Mouse (Mus musculus) embryonic facial prominence, embryonic 10.5 days (tissue): Measurements from ENCODE around the gene Slc35e3. TPM values are rescaled to one million over a fixed set of nuclear protein-coding genes. Genes with fewer than 3 reads are reported as not detected.

Experiments
- DNase-seq: peaks from one replicate; pipeline ENCODE4 v3.0.0-alpha.2; 2017; ENCODE audit warnings: low spot score
- H3K27ac ChIP-seq: fragments of 300-500 bp; sonication (generic); replicated peaks from 2 replicates; pipeline ENCODE4 v1.5.1; 2016; ENCODE audit warnings: mild to moderate bottlenecking
- H3K27me3 ChIP-seq: fragments of 300-500 bp; sonication (generic); replicated peaks from 2 replicates; pipeline ENCODE4 v1.6.1; 2016; ENCODE audit warnings: low read depth, mild to moderate bottlenecking; ENCODE audit not compliant: poor library complexity, severe bottlenecking
- H3K36me3 ChIP-seq: fragments of 300-500 bp; sonication (generic); replicated peaks from 2 replicates; pipeline ENCODE4 v1.6.1; 2016; ENCODE audit warnings: mild to moderate bottlenecking, moderate library complexity
- H3K4me1 ChIP-seq: fragments of 300-500 bp; sonication (generic); 2 replicates; pipeline ENCODE4 v1.6.1; 2016
- H3K4me3 ChIP-seq: fragments of 300-500 bp; sonication (generic); 2 replicates; pipeline ENCODE4 v1.5.1; 2016; ENCODE audit warnings: mild to moderate bottlenecking, moderate library complexity
- H3K9me3 ChIP-seq: fragments of 300-500 bp; sonication (generic); 2 replicates; pipeline ENCODE4 v1.6.1; 2016; ENCODE audit warnings: mild to moderate bottlenecking
- WGBS: fragments of 180-500 bp; shearing (Covaris S2); methylation state at CpG from one replicate; pipeline ENCODE4 v1.1.7; 2016; 5-methylcytosine and 5-hydroxymethylcytosine counted together
- polyA plus RNA-seq: library from polyadenylated mRNA; unstranded; fragments of >200 nt; fragmentation: Nextera tagmentation; extraction: Ambion mirVana; gene quantifications from 2 replicates; pipeline ENCODE4 v1.2.1, GENCODE M21; 2016

Slc35e3 gene
- polyA plus RNA-seq, 1 experiment from 2014 or later: 24.7 TPM

GRCm38 (mm10) chr10:117698313-117699138 is 47.6 kb downstream of the Slc35e3 start:
- Histone ChIP-seq H3K9me3 (no peaks in the 10 kb centered on the region), H3K27ac (no peak overlapping the region), H3K36me3 (peaks cover 99% of the 10 kb centered on the region), H3K4me1 (no peaks in the 10 kb centered on the region), H3K4me3 (no peak overlapping the region), H3K27me3 (no peaks in the 10 kb centered on the region)
- no peak for DNase-seq
- 96% methylated on average over 10 of the region's 10 CpGs for WGBS

- no peaks in the 10 kb centered on the region for H3K9me3 ChIP-seq
Measured at GRCm38 (mm10) chr10:117697561-117698115, 48.5 kb downstream of the Slc35e3 start.

GRCm38 (mm10) chr10:117696827-117697560 is 49.2 kb downstream of the Slc35e3 start:
- no peak for DNase-seq
- no peaks in the 10 kb centered on the region for H3K9me3 ChIP-seq
- no peak overlapping the region for H3K27ac ChIP-seq
- H3K27me3 ChIP-seq: no peaks in the 10 kb centered on the region
- WGBS: 94% methylated on average over 6 of the region's 6 CpGs
- H3K4me1 ChIP-seq: no peaks in the 10 kb centered on the region
- H3K36me3 ChIP-seq: peaks cover 98% of the 10 kb centered on the region
- H3K4me3 ChIP-seq: no peak overlapping the region

More at GRCm38 (mm10) chr10:117697561-117698115, 48.5 kb downstream of the Slc35e3 start:
- no peak for DNase-seq
- Histone ChIP-seq H3K4me1 (no peaks in the 10 kb centered on the region), H3K27me3 (no peaks in the 10 kb centered on the region), H3K4me3 (no peak overlapping the region), H3K27ac (no peak overlapping the region), H3K36me3 (peaks cover 98% of the 10 kb centered on the region)
- 91% methylated on average over 3 of the region's 3 CpGs for WGBS

GRCm38 (mm10) chr10:117696021-117696826 is 49.9 kb downstream of the Slc35e3 start:
- H3K27ac ChIP-seq: no peak overlapping the region
- WGBS: 93% methylated on average over 8 of the region's 8 CpGs
- H3K4me1 ChIP-seq: no peaks in the 10 kb centered on the region
- no peaks in the 10 kb centered on the region for H3K9me3 ChIP-seq
- H3K27me3 ChIP-seq: no peaks in the 10 kb centered on the region
- no peak overlapping the region for H3K4me3 ChIP-seq
- no peak for DNase-seq
- H3K36me3 ChIP-seq: peaks cover 97% of the 10 kb centered on the region

GRCm38 (mm10) chr10:117695605-117696004 is 50.6 kb downstream of the Slc35e3 start:
- Histone ChIP-seq H3K27me3 (no peaks in the 10 kb centered on the region), H3K9me3 (no peaks in the 10 kb centered on the region), H3K36me3 (peaks cover 97% of the 10 kb centered on the region), H3K4me1 (no peaks in the 10 kb centered on the region), H3K27ac (no peak overlapping the region), H3K4me3 (no peak overlapping the region)
- DNase-seq: no peak
- WGBS: 92% methylated on average over 4 of the region's 4 CpGs

GRCm38 (mm10) chr10:117695027-117695426 is 51.1 kb downstream of the Slc35e3 start:
- DNase-seq: no peak
- Histone ChIP-seq H3K9me3 (no peaks in the 10 kb centered on the region), H3K27me3 (no peaks in the 10 kb centered on the region), H3K4me3 (no peak overlapping the region), H3K36me3 (peaks cover 97% of the 10 kb centered on the region), H3K4me1 (no peaks in the 10 kb centered on the region), H3K27ac (no peak overlapping the region)
- 93% methylated on average over 4 of the region's 4 CpGs for WGBS

- Histone ChIP-seq H3K36me3 (peaks cover 97% of the 10 kb centered on the region), H3K4me3 (no peak overlapping the region), H3K27ac (no peak overlapping the region), H3K27me3 (no peaks in the 10 kb centered on the region), H3K4me1 (no peaks in the 10 kb centered on the region), H3K9me3 (no peaks in the 10 kb centered on the region)
- no peak for DNase-seq
- 93% methylated on average over 6 of the region's 6 CpGs for WGBS
Measured at GRCm38 (mm10) chr10:117694255-117694953, 51.8 kb downstream of the Slc35e3 start.

GRCm38 (mm10) chr10:117692953-117693352 is 53.2 kb downstream of the Slc35e3 start:
- Histone ChIP-seq H3K36me3 (peaks cover 97% of the 10 kb centered on the region), H3K27ac (no peak overlapping the region), H3K4me1 (no peaks in the 10 kb centered on the region), H3K27me3 (no peaks in the 10 kb centered on the region), H3K9me3 (no peaks in the 10 kb centered on the region), H3K4me3 (no peak overlapping the region)
- no peak for DNase-seq
- 96% methylated on average over 5 of the region's 5 CpGs for WGBS

GRCm38 (mm10) chr10:117692173-117692572 is 54.0 kb downstream of the Slc35e3 start:
- Histone ChIP-seq H3K36me3 (peaks cover 96% of the 10 kb centered on the region), H3K27ac (no peak overlapping the region), H3K4me3 (no peak overlapping the region), H3K27me3 (no peaks in the 10 kb centered on the region), H3K9me3 (no peaks in the 10 kb centered on the region), H3K4me1 (no peaks in the 10 kb centered on the region)
- no peak for DNase-seq

- WGBS: 94% methylated on average over 10 of the region's 10 CpGs
- Histone ChIP-seq H3K27ac (no peak overlapping the region), H3K36me3 (peaks cover 89% of the 10 kb centered on the region), H3K27me3 (no peaks in the 10 kb centered on the region), H3K4me3 (no peak overlapping the region), H3K9me3 (no peaks in the 10 kb centered on the region), H3K4me1 (no peaks in the 10 kb centered on the region)
- DNase-seq: no peak
Measured at GRCm38 (mm10) chr10:117691389-117691968, 54.7 kb downstream of the Slc35e3 start.

GRCm38 (mm10) chr10:117690770-117691296 is 55.3 kb downstream of the Slc35e3 start:
- Histone ChIP-seq H3K36me3 (peaks cover 82% of the 10 kb centered on the region), H3K27ac (no peak overlapping the region), H3K4me3 (no peak overlapping the region), H3K27me3 (no peaks in the 10 kb centered on the region), H3K9me3 (no peaks in the 10 kb centered on the region), H3K4me1 (no peaks in the 10 kb centered on the region)
- 97% methylated on average over 3 of the region's 3 CpGs for WGBS
- no peak for DNase-seq
